Mouse (Mus musculus) embryonic facial prominence, embryonic 14.5 days (tissue): ENCODE measurements around the gene Mfap2. TPM values are rescaled to one million over a fixed set of nuclear protein-coding genes. Genes with fewer than 3 reads are reported as not detected.

Source experiments
- ATAC-seq: fragments of 200-750 bp; cut with Nextera tagmentation; 2 replicates; pipeline ENCODE4 v1.8.0; 2017; ENCODE audit warnings: low read depth, moderate number of reproducible peaks, moderate TSS enrichment
- DNase-seq: peaks from one replicate; pipeline ENCODE4 v3.0.0-alpha.2; 2015; ENCODE audit warnings: low spot score
- H3K27ac ChIP-seq: fragments of 300-500 bp; sonication (generic); replicated peaks from 2 replicates; pipeline ENCODE4 v1.5.1; 2014; ENCODE audit warnings: low read depth, mild to moderate bottlenecking, low read length, moderate library complexity
- H3K27me3 ChIP-seq: fragments of 300-500 bp; sonication (generic); replicated peaks from 2 replicates; pipeline ENCODE4 v1.6.1; 2014; ENCODE audit warnings: low read length; ENCODE audit not compliant: control insufficient read depth, insufficient read depth
- H3K36me3 ChIP-seq: fragments of 300-500 bp; sonication (generic); 2 replicates; pipeline ENCODE4 v1.6.1; 2014; ENCODE audit warnings: low read length, mixed read lengths; ENCODE audit not compliant: control insufficient read depth, insufficient read depth
- H3K4me1 ChIP-seq: fragments of 300-500 bp; sonication (generic); 2 replicates; pipeline ENCODE4 v1.6.1; 2014; ENCODE audit warnings: antibody characterized with exemption, low read length; ENCODE audit not compliant: control insufficient read depth, insufficient read depth
- H3K4me2 ChIP-seq: fragments of 300-500 bp; sonication (generic); 2 replicates; pipeline ENCODE4 v1.6.1; 2014; ENCODE audit warnings: low read depth, mild to moderate bottlenecking, low read length, moderate library complexity, mixed read lengths
- H3K4me3 ChIP-seq: fragments of 300-500 bp; sonication (generic); 2 replicates; pipeline ENCODE4 v1.5.1; 2014; ENCODE audit warnings: low read depth, mild to moderate bottlenecking, low read length
- H3K9ac ChIP-seq: fragments of 300-500 bp; sonication (generic); 2 replicates; pipeline ENCODE4 v1.6.1; 2014; ENCODE audit warnings: low read depth, mild to moderate bottlenecking, low read length, moderate library complexity, mixed read lengths
- H3K9me3 ChIP-seq: fragments of 300-500 bp; sonication (generic); 2 replicates; pipeline ENCODE4 v1.6.1; 2016; ENCODE audit warnings: low read length; ENCODE audit not compliant: control insufficient read depth
- WGBS: fragments of 180-500 bp; shearing (Covaris S2); extraction: QIAGEN DNeasy Blood & Tissue Kit; methylation state at CpG from one replicate; pipeline ENCODE4 v1.1.7; 2014; 5-methylcytosine and 5-hydroxymethylcytosine counted together
- polyA plus RNA-seq: library from polyadenylated mRNA; unstranded; fragments of >200 nt; fragmentation: Nextera tagmentation; extraction: Ambion mirVana; gene quantifications from 2 replicates; pipeline ENCODE4 v1.2.1, GENCODE M21; 2014

Gene Mfap2
- polyA plus RNA-seq, 1 experiment from 2014 or later = 745 TPM

- ATAC-seq = no peak
- Histone ChIP-seq H3K4me1 (no peaks in the 10 kb centered on the region), H3K4me3 (no peak overlapping the region), H3K9me3 (no peaks in the 10 kb centered on the region), H3K9ac (no peak overlapping the region), H3K27ac (no peak overlapping the region), H3K27me3 (no peaks in the 10 kb centered on the region), H3K4me2 (no peak overlapping the region), H3K36me3 (peaks cover 61% of the 10 kb centered on the region)
- no peak for DNase-seq
- WGBS = 87% methylated on average over 8 of the region's 8 CpGs
Measured at GRCm38 (mm10) chr4:140993846-140994245, 16.4 kb upstream of the Mfap2 start.

GRCm38 (mm10) chr4:140995811-140996210 lies 14.4 kb upstream of the Mfap2 start:
- Histone ChIP-seq H3K27ac (no peak overlapping the region), H3K4me1 (no peaks in the 10 kb centered on the region), H3K4me2 (no peak overlapping the region), H3K36me3 (peaks cover 80% of the 10 kb centered on the region), H3K27me3 (no peaks in the 10 kb centered on the region), H3K9me3 (no peaks in the 10 kb centered on the region), H3K4me3 (no peak overlapping the region), H3K9ac (no peak overlapping the region)
- WGBS = 93% methylated on average over 8 of the region's 8 CpGs
- DNase-seq (no peak), ATAC-seq (no peak)

GRCm38 (mm10) chr4:140996812-140997211 lies 13.4 kb upstream of the Mfap2 start:
- Histone ChIP-seq H3K27me3 (no peaks in the 10 kb centered on the region), H3K4me2 (no peak overlapping the region), H3K27ac (no peak overlapping the region), H3K36me3 (peaks cover 89% of the 10 kb centered on the region), H3K4me3 (no peak overlapping the region), H3K9me3 (no peaks in the 10 kb centered on the region), H3K9ac (no peak overlapping the region), H3K4me1 (no peaks in the 10 kb centered on the region)
- WGBS = 95% methylated on average over 9 of the region's 9 CpGs
- DNase-seq (no peak), ATAC-seq (no peak)

- 94% methylated on average over 11 of the region's 13 CpGs for WGBS
- H3K4me1 ChIP-seq = 0 out of 2 replicates have a peak, but pooled peaks cover 5% of the 10 kb centered on the region
- no peak overlapping the region for H3K9ac ChIP-seq
- peaks cover 68% of the 10 kb centered on the region for H3K36me3 ChIP-seq
- no peaks in the 10 kb centered on the region for H3K27me3 ChIP-seq
- H3K4me3 ChIP-seq = no peak overlapping the region
- no peaks in the 10 kb centered on the region for H3K9me3 ChIP-seq
- ATAC-seq = no peak
- no peak overlapping the region for H3K27ac ChIP-seq
- no peak overlapping the region for H3K4me2 ChIP-seq
- DNase-seq = no peak
Measured at GRCm38 (mm10) chr4:141005983-141006382, 4.2 kb upstream of the Mfap2 start.

GRCm38 (mm10) chr4:141008028-141008427 lies 2.2 kb upstream of the Mfap2 start:
- H3K27me3 ChIP-seq = no peaks in the 10 kb centered on the region
- peaks cover 19% of the 10 kb centered on the region for H3K4me1 ChIP-seq
- peaks cover 54% of the 10 kb centered on the region for H3K36me3 ChIP-seq
- no peak overlapping the region for H3K9ac ChIP-seq
- H3K4me2 ChIP-seq = no peak overlapping the region
- ATAC-seq = no peak
- no peak overlapping the region for H3K4me3 ChIP-seq
- no peak for DNase-seq
- 93% methylated on average over 7 of the region's 8 CpGs for WGBS
- H3K27ac ChIP-seq = no peak overlapping the region
- no peaks in the 10 kb centered on the region for H3K9me3 ChIP-seq

GRCm38 (mm10) chr4:141010526-141010925 lies 308 bp downstream of the Mfap2 start:
- H3K4me3 ChIP-seq = peak overlapping the region; percentile 63
- peak overlapping the region; percentile 91 for H3K27ac ChIP-seq
- WGBS = 0% methylated on average over 12 of the region's 26 CpGs
- ATAC-seq (peak; percentile 89), DNase-seq (peak; percentile 89)
- peaks cover 54% of the 10 kb centered on the region for H3K36me3 ChIP-seq
- peaks cover 21% of the 10 kb centered on the region for H3K4me1 ChIP-seq
- peak overlapping the region; percentile 86 for H3K9ac ChIP-seq
- no peaks in the 10 kb centered on the region for H3K27me3 ChIP-seq
- H3K9me3 ChIP-seq = no peaks in the 10 kb centered on the region
- peak overlapping the region; percentile 66 for H3K4me2 ChIP-seq

- Histone ChIP-seq H3K9me3 (no peaks in the 10 kb centered on the region), H3K36me3 (peaks cover 54% of the 10 kb centered on the region), H3K27me3 (no peaks in the 10 kb centered on the region), H3K4me3 (peak overlapping the region; percentile 63), H3K4me1 (peaks cover 21% of the 10 kb centered on the region), H3K9ac (peak overlapping the region; percentile 86), H3K27ac (peak overlapping the region; percentile 91), H3K4me2 (peak overlapping the region; percentile 66)
- ATAC-seq = peak; percentile 44
- DNase-seq = peak; percentile 78
- WGBS = 2% methylated on average over 14 of the region's 17 CpGs
Measured at GRCm38 (mm10) chr4:141010941-141011429, 767 bp downstream of the Mfap2 start.

GRCm38 (mm10) chr4:141011556-141012328 lies 1.5 kb downstream of the Mfap2 start:
- no peaks in the 10 kb centered on the region for H3K27me3 ChIP-seq
- H3K4me3 ChIP-seq = peak overlapping the region; percentile 63
- peak overlapping the region; percentile 66 for H3K4me2 ChIP-seq
- H3K27ac ChIP-seq = peak overlapping the region; percentile 91
- 18% methylated on average over 13 of the region's 14 CpGs for WGBS
- peaks cover 21% of the 10 kb centered on the region for H3K4me1 ChIP-seq
- peak overlapping the region; percentile 86 for H3K9ac ChIP-seq
- peaks cover 54% of the 10 kb centered on the region for H3K36me3 ChIP-seq
- ATAC-seq (peak; percentile 32), DNase-seq (peak; percentile 87)
- no peaks in the 10 kb centered on the region for H3K9me3 ChIP-seq

- Histone ChIP-seq H3K4me2 (peak overlapping the region; percentile 66), H3K4me1 (peaks cover 21% of the 10 kb centered on the region), H3K9me3 (no peaks in the 10 kb centered on the region), H3K9ac (no peak overlapping the region), H3K27me3 (no peaks in the 10 kb centered on the region), H3K36me3 (peaks cover 49% of the 10 kb centered on the region), H3K27ac (peak overlapping the region; percentile 91), H3K4me3 (peak overlapping the region; percentile 63)
- 79% methylated on average over 10 of the region's 10 CpGs for WGBS
- DNase-seq (peak; percentile 15), ATAC-seq (no peak)
Measured at GRCm38 (mm10) chr4:141012558-141012957, 2.3 kb downstream of the Mfap2 start.
